Mouse (Mus musculus): Measurements from ENCODE around the gene Ptp4a2.

DNA sequence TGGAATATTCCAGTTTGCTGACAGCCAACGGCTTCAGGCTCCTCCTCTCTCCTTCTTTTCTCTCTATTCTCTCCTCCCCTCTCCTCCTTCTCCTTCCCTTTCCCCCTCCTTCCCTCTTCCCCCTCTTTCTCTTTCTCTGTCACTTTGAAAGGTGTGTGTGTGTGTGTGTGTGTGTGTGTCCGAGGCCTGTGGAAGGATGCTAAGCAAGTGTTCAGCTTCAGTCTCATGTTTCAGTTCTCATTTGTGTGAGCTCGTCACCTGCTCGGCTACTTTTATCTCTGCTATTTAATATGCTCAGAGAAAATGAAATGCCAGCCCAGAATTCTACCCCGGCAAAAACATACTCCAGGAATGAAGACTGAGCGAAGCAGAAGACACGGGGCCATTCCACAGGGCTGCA, 69.6 kb downstream of the Ptp4a2 start:
- TF ChIP-seq CTCF (IDR thresholded peaks at IDR 0.05) (no peak), POLR2A (IDR thresholded peaks at IDR 0.05; ENCODE audit: insufficient read depth, low read depth, low read length) (no peak)

All from heart, adult 2 months (tissue).